Mouse (Mus musculus) heart, adult 2 months (tissue): ENCODE results near the gene Gnb1l.

Source experiments
- CTCF ChIP-seq: fragments of 200-600 bp; IDR thresholded peaks from 2 replicates; pipeline ENCODE4 v1.8.1; 2022; ENCODE audit warnings: antibody characterized with exemption, mild to moderate bottlenecking, moderate library complexity
- EP300 ChIP-seq: fragments of 200-500 bp; IDR thresholded peaks from 2 replicates; pipeline ENCODE4 v1.6.1; 2011; ENCODE audit warnings: low read depth, low read length, control low read depth; ENCODE audit not compliant: insufficient read depth
- POLR2A ChIP-seq: fragments of 200-500 bp; IDR thresholded peaks from 2 replicates; pipeline ENCODE4 v1.6.1; 2011; ENCODE audit warnings: mild to moderate bottlenecking, low read depth, low read length, control low read depth; ENCODE audit not compliant: insufficient read depth

DNA sequence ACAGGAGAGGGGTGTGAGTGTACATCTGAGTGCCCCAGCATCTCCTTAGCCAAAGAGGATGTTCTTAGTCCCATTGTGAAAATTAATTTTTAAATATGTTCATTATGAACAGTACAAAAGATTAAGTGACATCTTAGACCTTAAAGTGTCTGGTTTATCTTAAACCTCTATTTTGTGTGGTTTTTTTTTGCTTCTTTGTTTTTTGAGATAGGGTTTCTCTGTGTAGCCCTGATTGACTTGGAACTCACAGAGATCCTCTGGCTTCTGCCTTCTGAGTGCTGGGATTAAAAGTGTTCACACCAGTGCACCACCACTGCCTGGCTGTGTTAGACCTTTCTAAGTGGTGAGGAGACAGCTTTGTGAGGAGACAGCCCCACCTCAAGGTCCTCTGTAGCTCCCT is 39.9 kb upstream of the Gnb1l start:
- no peak for TF ChIP-seq CTCF
- TF ChIP-seq POLR2A = no peak
- TF ChIP-seq EP300 = no peak
